Mouse (Mus musculus) Muller cell, postnatal 12 days (primary cell): ENCODE measurements around the gene 4930579F01Rik.

Experiments
- DNase-seq: peaks from one replicate; pipeline ENCODE4 v3.0.0-alpha.2; 2015; ENCODE audit errors: inconsistent ontology term

Gene 4930579F01Rik

GRCm38 (mm10) chr3:138193683-138194302 lies at the start of gene 4930579F01Rik:
Gene 4930579F01Rik, minus strand, starts transcription at chr3:138193825.
- DNase-seq = no peak

GRCm38 (mm10) chr3:138242933-138243332 lies 49.3 kb upstream of the 4930579F01Rik start:
- no peak for DNase-seq

GRCm38 (mm10) chr3:138242021-138242726 lies 48.5 kb upstream of the 4930579F01Rik start:
- no peak for DNase-seq

DNA sequence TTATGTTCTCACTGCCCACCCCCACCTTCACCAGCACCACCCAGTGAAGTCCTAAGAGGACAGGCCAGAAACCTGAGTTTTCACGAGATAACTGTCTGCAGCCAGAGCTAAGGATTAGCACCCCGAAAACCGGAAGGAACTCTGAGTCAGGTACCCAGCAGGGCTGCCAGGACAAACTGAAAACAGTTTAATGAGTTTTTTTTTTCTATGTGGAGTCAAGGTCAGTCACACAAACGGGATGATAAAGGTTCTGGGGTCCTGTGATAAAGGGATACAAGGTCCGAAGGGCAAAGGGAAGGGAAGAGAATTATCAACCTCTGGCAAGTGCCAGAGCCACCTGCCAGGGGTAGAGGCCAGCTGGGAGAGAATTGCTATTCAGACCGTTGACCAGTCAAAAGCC lies 47.7 kb upstream of the 4930579F01Rik start:
- DNase-seq = no peak

- no peak for DNase-seq
Measured at GRCm38 (mm10) chr3:138240942-138241341, 47.3 kb upstream of the 4930579F01Rik start.

DNA sequence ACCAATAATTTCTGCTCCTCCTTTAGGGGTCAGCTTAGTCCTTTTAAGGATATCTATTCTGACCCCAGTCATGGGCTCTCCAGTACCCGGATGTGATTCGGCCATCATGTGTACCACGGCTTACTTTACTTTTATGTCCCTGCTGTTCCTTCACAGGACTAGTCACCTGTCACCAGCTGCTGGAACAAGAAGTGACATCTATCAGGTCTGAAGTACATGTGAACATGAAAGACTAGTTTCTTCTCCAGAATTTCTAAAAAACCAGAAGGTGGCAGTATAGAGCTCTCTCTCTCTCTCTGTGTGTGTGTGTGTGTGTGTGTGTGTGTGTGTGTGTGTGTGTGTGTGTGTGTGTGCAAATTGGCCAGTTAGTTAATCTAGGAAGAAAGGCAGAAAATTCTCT lies 46.8 kb upstream of the 4930579F01Rik start:
- no peak for DNase-seq

GRCm38 (mm10) chr3:138239461-138239860 lies 45.8 kb upstream of the 4930579F01Rik start:
- DNase-seq = no peak

DNA sequence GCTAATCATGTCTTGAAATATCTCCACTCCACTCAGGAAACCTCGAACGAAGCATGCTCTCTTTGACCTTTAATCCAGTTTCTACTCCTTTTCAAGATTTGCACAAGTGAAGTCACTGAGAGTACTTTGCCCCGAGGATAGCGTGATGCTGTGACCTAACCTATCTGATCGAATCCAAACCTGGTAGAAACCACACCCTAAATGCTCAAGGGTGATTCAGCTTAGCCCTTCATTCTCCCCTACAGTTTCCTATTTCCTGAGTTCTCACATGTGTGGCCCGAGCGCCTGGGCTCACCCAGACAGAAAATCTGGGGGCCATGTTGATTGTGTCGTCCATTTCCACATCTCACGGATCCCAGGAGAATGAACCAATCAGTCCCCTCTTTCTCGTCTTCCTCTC lies 44.4 kb upstream of the 4930579F01Rik start:
- DNase-seq = no peak

DNA sequence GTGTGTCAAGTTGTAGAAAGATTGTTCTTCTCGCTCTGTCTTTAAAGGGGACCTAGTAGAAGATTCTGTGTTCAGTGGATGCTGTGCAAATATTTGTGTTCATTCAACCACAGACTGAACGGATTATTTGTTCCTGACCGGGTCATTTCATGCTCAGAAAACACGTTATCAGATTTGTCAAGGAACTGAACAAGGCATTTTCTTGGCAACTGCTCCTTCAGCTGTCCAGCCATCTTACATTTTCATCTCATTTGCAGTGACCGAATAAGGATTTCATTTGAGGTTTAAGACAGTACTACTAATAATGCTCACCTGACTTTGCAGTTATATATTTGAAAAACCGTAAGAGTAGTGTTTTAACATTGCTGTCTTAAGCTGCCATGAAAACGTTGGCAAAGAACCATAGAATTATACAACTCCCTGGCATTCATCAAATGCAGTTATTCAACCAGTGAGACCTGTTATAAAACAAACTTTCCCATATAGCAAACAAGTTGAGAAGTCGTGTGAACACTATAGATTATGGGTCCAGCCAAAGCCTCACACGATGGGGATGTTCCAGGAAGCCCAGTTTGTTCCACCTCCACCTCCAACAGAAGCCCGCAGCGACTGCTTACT lies 43.0 kb upstream of the 4930579F01Rik start:
- DNase-seq = peak; percentile 20

- DNase-seq = no peak
Measured at GRCm38 (mm10) chr3:138231531-138231930, 37.9 kb upstream of the 4930579F01Rik start.

- no peak for DNase-seq
Measured at GRCm38 (mm10) chr3:138230266-138230665, 36.6 kb upstream of the 4930579F01Rik start.

GRCm38 (mm10) chr3:138229448-138229847 lies 35.8 kb upstream of the 4930579F01Rik start:
- no peak for DNase-seq

- no peak for DNase-seq
Measured at GRCm38 (mm10) chr3:138227782-138228181, 34.2 kb upstream of the 4930579F01Rik start.

DNA sequence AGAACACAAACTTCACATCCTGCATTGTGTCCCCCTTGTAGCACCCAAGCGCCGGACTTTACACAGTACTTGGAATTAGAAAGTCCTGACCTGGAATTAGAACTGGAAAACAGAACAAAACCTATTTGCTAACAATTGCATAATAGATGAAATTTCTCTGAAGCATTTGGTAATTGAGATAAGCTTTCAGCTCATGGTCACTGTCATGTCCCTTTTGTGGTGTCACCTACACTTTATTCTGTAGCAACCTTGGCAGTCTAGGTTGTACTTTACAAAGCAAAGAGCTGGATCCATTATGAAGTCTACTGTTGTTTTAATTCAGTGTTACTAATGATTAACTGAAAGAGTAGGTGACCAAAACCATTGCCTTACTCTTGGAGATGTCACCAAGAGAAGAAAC lies 33.5 kb upstream of the 4930579F01Rik start:
- no peak for DNase-seq

DNA sequence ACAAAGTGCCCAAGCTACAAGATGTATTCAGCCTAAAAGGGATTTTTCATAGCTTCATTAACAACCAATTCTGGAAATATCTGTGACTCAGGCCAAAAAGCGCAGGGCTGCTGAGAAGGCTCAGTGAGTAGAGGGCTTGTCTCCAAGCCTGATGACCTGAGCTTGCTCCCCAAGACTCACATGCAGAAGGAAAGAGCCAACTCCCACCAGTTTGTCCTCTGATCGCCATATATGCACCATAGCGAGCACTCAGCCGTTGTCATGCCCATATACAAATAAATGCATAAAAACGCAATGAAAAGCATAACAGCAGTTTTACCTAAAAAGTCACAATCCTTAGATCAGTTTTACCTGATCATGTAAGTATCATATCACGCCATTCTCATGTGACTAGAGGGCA lies 32.9 kb upstream of the 4930579F01Rik start:
- no peak for DNase-seq

DNA sequence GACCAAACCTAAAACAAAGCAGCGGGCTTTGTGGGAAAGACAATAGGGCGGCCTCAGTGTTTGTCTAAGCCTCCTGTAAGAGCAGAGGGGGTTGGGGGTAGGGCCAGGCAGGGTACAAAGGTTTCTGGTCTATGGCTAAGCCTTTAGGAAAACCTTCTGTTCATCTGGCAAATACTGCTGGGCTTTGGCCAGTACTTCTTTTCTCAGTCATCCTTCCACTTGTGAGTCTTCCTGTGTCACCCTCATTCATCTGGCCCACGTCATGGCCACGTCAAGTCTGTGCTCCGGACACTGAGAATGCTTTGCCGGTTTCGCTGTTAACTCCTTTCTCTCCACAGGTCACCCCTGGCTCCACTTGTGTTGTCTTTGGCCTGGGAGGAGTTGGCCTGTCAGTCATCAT lies 32.2 kb upstream of the 4930579F01Rik start:
- DNase-seq = no peak

- DNase-seq = no peak
Measured at GRCm38 (mm10) chr3:138225331-138225730, 31.7 kb upstream of the 4930579F01Rik start.

GRCm38 (mm10) chr3:138224363-138224954 lies 30.8 kb upstream of the 4930579F01Rik start:
- no peak for DNase-seq

- DNase-seq = no peak
Measured at GRCm38 (mm10) chr3:138222952-138223351, 29.3 kb upstream of the 4930579F01Rik start.

DNA sequence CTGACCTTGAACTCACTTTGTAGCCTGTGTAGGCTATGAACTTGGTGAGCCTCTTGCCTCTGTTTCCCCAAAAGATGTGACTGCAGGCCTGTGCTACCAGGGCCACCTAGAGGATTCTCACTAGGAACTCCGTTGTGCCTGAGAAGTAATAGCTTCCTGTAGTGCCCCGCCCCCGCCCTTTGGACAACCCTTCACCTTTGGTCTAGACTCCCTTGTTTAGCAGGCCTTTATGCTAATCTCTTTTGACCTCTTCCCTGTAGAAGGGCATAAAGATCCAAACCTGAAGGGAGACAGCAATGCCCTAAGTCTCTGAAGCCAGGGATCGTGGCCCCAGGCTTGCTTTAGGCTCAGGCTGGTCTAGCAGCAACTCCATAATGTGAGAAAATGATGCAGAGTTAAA lies 28.9 kb upstream of the 4930579F01Rik start:
- no peak for DNase-seq

GRCm38 (mm10) chr3:138221116-138221515 lies 27.5 kb upstream of the 4930579F01Rik start:
- no peak for DNase-seq

- no peak for DNase-seq
Measured at GRCm38 (mm10) chr3:138217631-138218264, 24.1 kb upstream of the 4930579F01Rik start, which contains the start of gene Adh7. Gene Adh7, plus strand, starts transcription at chr3:138217760.
